Mouse (Mus musculus) right cerebral cortex, postnatal 4 days (tissue): ENCODE data around the gene Gm28372.

Experiments used
- DNase-seq: peaks from one replicate; pipeline ENCODE4 v3.0.0-alpha.2; 2022

Gene Gm28372

DNA sequence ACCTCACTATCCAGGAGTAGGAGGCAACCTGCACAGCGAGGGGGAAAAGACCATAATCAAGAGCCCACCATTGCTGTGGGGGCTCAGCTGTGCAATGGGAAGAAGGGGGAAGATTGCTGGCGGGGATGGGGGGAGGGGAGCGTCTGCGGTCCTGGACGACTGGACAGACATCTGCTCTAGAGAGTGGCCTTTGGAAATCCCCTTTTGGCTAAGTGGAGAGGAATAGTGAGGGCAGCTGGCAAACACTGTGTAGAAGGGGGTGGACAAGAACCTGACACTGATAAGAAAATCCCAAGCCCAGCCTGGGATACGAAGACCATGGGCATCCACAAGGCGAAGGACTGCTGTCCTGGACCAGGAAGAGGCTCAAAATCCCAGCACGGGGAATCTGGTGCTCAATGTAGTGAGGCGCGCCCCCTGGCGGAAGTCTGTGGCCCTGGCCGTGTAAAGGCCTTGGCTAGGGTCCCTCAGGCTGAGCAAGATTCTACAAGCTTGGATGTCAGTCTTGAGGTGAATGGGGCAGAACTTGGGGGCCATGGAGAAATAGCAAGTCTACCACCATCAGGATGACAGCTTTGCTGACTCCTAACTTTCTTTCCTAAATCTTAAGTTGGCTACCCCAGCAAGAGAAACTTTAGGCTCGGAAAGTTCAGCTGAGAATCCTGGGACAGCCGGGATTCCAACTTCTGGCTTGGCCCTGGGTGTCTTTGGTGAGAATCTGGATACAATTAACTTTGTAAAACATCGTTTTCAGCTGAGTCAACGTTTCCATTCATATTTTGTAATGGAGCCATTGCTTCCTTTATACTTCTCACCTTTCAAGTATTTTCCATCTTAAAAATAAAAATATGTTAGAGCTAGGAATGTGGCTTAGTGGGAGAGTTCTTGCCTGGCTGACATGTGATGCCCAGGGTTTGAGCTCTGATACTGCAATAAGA, 6.8 kb downstream of the Gm28372 start:
- DNase-seq: peak; percentile 88

DNA sequence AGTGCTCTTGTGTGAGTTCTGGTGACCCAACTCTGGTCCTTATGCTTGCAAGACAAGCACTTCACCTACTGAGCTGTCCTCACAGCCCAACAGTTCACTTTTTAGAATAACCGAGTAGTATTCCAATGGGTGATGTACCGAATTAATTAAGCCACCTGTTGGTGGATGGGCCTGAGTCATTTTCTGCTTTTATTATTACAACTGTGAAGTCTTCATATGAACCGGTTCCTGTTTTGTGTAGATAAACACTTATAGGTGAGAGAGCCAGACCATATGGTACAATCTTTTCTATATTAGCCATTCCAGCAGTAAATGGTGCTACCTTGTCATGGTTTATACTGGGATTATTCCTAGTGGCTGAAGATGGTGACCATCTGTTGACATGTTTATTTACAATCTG, 7.7 kb downstream of the Gm28372 start:
- DNase-seq: no peak

DNA sequence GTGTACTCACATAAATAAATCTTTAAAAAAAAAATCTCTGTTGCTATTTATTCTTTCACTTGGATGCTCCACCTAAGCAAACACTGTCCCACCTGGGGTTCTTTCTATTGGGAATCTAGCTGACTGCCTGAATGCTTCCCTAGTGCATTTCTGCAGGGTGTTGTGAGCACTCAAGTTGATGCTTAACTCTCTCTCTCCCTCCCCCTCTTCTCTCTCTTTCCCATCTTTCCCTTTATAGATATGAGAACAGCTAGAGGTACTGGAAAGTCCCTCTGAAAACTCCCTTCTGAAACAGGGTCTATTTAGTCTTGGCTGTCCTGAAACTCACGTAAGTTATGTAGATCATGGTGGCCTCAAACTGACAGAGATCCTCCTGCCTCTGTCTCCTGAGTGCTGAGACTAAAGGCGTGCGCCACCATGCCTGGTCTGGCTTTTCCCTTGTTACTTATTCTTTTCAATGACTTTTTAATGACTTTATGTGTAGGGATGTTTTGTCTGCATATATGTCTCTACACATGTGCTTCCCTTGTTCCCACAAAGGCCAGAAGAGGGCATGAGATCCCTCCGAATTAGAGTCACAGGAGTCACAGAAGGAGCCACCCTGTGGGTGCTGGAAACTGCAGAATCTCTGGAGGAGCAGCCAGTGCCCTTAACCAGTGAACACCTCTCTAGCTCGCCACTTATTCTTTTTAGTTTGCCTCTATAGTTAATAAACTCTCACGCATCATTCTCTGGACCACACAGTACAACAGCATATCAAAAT, 9.2 kb downstream of the Gm28372 start:
- DNase-seq: no peak

DNA sequence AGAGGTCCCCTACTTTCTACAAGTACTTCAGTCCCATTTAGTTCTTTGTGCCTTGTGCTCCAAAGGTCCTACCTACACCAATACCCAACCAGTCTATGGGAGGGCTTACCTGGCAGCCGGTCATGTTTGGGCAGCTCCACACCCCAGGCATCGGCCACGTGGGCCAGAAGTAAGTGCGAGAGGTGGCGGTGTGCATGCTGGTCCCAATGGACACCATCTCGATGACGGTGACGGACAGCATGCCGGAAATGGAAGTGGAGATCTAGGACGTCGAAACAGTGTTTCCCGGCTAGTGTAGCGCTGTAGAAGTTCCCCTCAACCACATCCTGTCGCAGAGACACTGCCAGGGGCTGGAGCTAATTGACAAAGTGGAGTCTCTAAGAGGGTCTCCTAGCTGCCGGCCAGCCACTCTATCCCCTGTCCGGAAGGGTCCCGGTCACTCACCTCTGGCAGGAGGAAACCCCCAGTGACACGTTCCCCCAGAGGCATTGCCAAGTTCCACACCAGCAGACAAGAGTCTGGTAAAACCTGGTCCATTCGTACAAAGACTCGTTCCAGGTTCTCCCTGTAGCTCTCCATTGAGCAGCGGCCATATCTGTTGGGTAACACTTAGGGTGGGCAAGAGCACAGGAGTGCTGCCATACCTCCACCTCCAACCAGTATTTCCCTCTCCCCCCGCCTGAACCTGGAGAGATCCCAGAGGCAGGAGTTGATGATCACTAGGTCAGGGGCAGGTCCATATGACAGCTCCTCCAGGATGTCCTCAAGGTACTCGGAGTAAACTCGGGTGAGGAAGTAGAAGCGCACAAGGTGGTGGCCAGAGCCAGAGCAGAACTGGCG, 17.0 kb downstream of the Gm28372 start:
- no peak for DNase-seq

DNA sequence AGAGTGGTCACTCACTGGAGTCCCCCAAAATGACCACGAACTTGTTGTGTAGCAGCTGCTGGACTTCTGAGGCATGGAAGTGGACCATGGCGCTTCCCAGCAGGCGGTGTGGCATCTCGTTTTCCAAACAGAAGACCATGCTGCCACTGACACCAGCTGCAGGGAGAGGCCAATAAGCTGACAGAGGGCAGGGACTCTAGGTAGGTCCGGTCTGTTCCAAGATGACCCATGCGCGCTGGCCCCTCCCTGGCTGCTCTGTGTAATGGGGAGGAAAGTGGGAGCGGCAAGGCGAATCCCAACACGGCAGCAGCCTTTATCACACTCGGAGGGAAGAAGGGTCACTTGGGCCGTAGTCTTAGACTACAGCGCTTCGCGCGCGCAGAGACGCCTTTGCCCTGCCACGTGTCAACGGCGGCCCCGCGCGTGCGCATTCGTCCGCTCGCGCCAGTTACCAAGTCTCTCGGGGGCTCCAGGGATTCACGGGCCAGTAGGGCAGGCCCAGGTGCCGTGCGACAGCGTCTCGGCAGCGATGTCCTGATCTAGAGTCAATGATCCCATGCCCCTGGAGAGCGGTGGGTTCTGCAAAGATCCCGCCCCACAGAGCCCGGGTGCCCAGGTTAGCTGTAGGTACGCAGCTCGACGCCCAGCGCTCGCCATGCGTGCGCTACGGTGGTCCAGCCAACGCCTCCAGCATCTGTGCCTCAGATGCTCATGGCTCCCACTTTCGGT, 18.5 kb downstream of the Gm28372 start:
- peak; percentile 85 for DNase-seq

DNA sequence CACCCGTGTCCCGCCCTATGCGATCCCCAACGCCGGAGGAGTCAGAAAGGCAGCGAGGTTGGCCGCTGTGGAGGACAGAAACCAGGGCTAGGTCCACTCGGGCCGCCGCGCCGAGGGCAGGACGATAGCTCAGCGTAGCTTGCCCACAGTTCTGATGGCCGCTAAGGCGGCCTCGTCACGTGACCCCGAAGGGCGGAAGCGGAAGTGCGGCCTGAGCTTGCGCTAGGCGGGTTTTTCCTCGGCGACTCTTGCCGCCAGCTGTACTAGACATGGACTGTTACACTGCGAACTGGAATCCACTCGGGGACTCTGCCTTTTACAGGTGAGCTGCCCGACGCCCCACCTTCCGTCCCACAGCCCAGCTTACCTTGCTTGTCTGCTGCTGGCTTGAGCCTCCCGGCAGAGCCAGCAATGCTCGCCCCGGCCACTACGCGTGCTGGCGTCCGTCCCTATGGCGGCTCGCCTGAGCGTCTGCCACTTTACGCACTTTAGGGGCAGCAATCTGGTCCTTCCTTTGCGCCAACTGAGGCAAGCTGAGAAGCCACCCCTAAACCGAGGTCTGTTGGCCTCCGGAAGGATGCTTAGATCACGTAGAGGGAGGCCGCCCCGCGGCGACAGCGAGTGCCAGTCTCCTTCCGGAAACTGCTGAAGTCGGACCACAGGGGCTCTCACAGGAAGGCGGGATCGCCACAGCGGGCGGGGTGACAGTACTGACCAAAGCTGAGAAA, 19.3 kb downstream of the Gm28372 start, which contains the start of the genes Vps16 and Pced1a:
Gene Vps16 (plus strand): TSS at position 214 of the 728 bp plus-strand sequence.
Gene Pced1a (minus strand): TSS at position 576 of the 728 bp plus-strand sequence.
- DNase-seq: peak; percentile 89

DNA sequence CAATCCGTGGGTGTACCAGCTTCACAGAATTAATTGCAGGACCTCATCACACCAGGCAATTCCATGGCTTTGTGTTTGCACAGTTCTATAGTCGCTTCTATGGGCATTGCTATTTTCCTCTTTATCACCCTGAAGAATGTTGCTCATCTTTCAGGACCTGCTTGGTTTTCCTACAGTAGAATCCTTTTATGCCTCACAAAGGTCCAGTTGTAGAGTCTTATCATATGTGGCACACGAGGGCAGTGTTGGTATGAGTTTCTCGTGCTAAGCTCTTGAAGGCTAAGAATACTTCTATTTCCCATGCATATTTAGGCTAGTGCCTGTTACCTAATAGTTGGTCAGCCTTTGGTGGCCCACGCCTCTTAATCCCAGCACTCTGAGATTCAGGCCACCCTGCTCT, 20.1 kb downstream of the Gm28372 start:
- DNase-seq: no peak

DNA sequence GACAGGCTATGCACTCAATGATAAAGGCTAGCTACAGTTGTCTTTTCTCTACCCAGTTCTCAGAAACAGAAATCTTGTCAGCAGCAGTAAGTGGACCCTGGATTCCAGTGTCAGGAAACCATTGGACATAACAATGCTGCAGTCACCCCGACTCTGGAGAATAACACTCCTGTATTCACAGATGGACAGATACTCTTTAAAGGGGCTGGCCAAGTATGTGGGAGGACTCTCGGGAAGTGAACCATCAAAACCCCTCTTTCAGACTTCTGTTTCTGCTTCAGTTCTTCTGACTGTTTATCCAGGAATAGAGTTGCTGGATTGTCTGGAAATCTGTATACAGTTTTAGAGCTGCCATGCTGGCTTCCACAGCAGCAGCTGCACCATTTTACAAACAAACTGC, 24.8 kb downstream of the Gm28372 start:
- DNase-seq: no peak

DNA sequence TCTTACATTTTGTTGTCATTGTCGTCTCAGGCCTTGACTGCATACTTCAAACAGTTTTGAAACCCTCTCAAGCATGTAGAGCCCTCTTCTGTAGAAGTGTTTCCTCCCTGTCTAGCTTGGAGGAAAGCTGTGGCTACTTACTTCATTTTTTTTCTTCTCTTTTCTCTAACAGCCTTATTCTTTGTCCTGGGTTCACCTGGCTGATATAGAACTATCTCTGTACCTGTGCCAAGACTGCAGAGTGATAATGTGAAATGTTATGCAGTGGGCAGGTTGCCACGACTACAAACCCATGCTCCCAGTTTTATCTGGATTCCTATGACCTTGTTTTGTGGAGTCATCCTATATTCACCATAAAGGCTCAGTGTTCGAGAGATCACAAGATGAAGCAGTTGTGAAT, 25.4 kb downstream of the Gm28372 start:
- DNase-seq: no peak

DNA sequence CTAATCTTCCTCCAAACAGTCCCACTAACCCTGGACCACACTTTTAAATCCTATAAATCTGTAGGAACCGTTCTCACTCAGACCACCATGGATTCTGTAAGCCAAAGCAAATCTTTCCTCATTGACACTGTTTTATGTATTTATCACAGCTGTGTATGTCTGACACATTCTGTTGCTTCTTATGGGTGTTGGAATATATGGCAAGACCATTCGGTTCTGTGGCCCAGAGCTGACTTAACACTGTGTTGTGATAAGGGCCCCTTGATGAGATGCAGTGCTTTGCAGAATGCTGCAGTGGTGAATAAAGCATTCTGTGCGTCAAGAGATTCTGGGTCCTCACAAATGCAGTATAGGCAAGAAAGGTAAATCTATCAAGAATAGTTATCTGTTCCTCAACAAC, 27.1 kb downstream of the Gm28372 start:
- DNase-seq: no peak

DNA sequence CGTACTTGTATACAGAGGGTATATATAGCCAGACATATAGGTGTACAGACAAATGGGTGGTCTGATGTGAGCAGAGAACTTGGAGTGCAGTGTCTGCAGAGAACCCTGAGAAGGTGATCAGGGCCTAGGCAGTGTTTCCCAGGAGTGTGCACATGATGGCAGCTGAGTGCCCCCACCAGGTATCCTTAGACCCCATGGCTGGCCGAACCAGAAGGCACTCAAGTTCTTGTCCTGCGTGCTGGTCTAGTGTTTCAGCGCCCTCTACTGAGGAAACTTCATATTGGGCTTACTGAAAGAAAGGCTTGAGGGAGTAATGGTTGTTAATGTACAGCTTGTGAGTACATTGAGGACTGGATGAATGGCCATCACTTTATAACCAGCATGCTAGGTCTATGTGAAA, 28.1 kb downstream of the Gm28372 start:
- DNase-seq: peak; percentile 44

DNA sequence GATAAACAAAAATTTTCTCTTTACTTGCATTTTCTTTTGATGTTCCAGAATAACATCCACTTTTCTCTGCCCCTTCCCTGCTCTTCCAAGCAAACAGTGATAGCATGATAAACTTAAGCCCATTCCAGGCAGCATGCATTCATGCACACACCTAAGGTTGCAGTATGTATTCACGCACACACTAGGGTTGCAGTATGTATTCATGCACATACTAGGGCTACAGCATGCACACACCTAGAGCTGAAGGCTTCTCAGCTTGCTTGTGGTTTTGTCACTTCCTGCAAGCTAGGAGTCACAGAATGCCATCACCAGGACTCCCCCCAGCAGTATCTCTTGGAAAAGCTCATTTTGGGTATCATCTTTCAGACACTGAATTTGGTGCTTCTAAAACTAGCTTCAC, 31.7 kb downstream of the Gm28372 start:
- no peak for DNase-seq

DNA sequence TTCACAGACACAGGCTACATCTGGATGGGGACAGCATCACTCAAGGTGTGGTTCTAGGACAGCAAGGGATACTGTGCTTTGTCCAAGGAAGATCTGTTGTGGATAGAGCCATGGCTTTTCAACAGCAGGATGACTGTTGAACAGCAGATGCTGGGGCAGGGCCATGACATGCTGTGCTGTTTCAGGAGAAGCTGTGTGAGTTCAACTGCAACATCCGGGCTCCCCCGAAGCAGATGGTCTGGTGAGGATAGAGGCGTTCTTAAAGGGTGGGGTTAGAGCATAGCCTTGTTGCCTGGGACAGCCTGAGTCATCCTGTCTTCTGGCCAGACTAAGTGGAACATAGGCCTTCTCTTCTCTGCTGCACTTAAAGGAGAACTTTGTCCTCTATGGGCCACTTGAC, 33.8 kb downstream of the Gm28372 start:
- no peak for DNase-seq

DNA sequence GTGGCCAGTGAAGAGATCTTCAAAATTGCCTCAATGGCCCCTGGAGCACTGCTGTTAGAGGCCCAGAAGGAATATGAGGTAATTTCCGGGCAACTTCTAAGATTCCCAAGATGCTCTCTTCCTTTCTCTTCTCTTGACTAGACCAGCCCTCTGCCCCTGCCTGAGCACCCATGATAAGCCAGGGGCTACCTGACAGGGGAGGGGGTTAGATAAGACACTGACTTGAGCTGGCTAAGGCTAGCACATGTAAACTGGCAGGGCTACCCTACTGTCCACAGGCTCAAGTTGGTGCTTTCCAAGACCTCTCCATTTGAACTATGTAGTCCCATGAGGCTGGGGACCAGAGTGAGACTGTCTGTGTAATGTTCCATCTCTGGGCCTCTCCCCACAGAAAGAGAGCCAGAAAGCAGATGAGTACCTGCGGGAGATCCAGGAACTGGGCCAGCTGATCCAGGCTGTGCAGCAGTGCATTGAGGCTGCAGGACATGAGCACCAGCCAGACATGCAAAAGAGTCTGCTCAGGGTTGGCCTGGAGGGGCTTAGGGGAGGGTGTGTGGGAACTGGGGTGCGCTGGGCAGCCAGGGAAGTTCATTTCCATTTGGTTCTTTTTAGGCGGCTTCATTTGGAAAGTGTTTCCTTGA, 34.9 kb downstream of the Gm28372 start:
- no peak for DNase-seq

DNA sequence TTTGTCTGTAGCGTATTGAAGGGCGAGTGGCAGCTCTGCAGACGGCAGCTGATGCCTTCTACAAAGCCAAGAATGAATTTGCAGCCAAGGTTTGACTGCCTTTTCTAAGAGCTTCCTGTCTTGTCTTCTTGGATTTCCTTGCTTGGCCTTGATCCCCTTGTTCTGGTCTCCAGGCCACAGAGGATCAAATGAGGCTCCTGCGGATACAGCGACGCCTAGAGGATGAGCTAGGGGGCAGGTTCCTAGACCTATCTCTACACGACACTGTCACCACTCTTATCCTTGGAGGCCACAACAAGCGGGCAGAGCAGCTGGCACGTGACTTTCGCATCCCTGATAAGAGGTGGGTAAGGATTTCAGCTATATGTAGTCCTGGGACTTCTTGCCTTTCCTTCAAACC, 37.1 kb downstream of the Gm28372 start:
- no peak for DNase-seq

DNA sequence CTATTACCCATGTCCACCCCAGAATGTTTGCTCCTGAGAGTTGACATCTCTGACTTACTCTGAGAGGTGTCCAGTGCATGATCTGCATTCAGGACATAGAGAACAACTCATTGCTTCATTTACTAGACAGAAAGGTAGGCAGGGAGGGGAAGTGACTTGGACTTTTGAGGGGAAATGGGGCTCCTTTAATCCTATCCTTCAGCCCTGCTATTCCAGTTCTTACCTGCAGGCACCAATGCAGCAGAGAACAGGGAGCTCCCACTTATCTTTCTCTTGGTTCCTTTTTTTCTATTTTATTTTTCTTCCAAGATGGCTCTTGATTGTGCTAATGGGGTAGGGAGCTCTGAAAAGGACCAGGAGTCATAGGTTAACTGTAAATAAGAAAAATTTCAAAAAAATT, 43.4 kb downstream of the Gm28372 start:
- DNase-seq: no peak

DNA sequence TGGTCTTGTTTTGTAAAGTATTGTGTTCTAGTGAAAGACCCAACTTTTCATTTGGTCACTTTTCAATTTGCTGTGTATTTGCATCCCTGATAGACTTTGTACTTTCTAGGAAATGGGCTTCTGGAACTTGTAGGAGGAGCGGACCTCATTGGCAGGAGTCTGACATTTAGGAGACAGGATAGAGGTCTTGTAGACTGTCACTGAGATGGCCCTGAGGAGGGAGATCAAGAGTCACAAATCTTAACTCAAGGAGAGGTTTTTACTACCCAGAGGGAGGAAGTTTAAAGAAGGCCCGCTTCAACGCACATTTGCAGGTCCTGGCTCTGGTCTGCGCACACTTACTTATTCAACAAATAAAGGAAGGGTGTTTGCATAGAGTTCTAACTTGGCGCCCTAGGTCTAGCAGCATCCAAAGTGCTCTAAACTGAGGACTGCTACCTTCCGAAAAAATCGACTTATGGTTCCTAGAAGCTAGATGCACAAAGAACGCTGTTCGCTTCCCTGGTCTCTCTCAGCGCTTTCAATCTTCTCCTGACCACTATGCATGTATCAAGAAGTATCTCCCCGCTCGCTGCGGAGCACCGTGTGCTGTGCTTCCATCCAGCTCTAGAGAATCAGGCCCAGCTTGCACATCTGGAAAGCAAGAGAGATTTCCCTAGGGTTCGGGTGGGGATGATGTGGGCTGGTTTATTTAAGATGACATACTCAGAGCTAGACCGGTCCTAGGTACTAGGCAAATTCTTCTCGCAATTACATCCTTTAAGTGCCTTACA, 44.2 kb downstream of the Gm28372 start:
- DNase-seq: no peak

DNA sequence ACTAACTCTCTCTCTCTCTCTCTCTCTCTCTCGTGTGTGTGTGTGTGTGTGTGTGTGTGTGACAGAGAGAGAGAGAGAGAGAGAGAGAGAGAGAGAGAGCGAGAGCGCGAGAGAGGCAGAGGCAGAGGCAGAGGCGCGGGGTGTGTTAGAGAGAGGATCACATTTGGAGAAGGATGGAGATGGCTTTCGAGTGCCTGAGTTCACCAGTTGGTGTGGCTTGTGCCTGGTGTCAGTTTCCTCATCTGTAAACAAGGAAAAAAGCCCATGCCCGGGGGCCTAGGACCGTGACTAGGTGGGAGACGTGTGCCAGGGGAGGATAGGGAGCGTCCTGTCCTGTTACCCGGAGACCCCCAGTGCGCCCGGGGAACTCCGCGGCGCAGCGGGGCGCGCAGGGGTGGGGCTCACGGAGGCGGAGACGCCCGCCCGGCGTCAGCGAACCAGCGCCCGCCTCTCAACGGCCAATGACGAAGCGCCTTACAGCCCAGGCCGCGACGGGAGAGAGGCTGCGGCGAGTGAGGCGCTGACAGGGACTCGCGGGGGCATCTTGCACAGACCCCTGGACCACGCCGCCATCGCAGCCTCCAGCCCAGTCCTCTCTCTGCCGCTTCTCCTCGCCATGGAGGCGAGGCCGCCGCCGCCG, 44.9 kb downstream of the Gm28372 start, which contains the start of gene Ptpra:
Gene Ptpra (plus strand): TSS at position 485 of the 640 bp plus-strand sequence.
- peak; percentile 90 for DNase-seq

DNA sequence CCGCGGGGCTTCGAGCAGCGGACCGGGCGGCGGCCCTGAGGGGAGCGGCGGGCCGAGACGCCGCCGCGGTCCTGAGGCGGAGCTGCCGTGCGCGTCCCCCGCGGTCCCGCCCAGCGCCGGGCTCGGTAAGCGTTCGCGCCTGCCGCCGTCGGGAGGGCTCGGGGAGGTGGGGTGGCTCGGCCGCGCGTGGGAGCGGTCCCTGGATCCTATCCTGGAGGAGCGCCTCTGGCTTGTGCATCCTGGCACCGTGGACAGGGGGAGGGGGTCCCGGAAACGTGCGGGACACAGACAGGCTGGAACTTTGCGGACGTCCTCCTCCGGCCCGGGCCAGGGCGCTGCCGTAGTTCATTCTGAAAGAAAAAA, 45.4 kb downstream of the Gm28372 start:
- DNase-seq: peak; percentile 63
